Mouse (Mus musculus) spleen, adult 2 months (tissue): ENCODE data around the gene Nfix.

ENCODE experiments used
- CTCF ChIP-seq: fragments of 200-500 bp; IDR thresholded peaks from 2 replicates; pipeline ENCODE4 v1.5.1; 2011; ENCODE audit warnings: mild to moderate bottlenecking, inconsistent platforms; ENCODE audit not compliant: insufficient read depth, insufficient read length, insufficient replicate concordance; ENCODE audit errors: extremely low read depth
- POLR2A ChIP-seq: fragments of 200-500 bp; IDR thresholded peaks from 2 replicates; pipeline ENCODE4 v1.6.1; 2011; ENCODE audit warnings: low read depth, low read length, inconsistent platforms

DNA sequence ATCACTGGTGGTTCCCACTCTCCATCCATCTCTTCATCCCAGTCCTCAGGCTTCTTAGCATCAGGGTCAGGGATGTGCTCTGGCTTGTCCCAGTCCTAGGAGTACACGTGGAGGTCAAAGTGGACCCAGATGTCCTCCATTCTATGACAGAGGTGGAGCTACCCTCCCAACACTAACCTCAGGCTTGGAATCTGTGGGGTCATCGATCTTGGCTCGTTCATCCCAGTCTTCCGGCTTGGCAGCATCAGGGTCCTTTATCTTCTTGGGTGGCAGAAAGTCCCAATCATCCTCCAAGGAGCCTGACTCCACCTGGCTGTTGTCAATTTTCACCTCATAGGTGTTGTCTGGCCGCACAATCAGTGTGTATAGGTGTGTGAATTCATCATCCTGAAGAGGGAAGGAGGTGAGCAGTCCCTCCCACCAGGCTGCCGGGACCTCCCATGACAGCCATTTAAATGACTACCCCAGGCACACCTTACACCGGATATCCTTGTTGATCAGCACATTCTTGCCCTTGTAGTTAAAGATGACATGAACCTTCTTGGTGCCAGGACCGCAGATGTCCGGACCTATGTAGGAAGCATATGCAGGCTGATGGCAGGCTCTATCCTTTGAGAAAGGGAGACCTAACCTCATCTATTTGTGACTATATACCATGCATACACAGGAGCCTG lies 44.4 kb upstream of the Nfix start:
- TF ChIP-seq CTCF (no peak), POLR2A (no peak)
